Mouse (Mus musculus) duodenum, adult 2 months (tissue): ENCODE measurements around the gene Pcgf2. TPM values are rescaled to one million over a fixed set of nuclear protein-coding genes. Genes with fewer than 3 reads are reported as not detected.

Experiments used
- polyA plus RNA-seq: library from polyadenylated mRNA; depleted of rRNA; stranded (reverse); fragments of >200 nt; gene quantifications from 2 replicates; pipeline ENCODE4 v1.2.3, GENCODE M21; 2012; ENCODE audit warnings: low replicate concordance; rRNA removed

The Pcgf2 gene
- polyA plus RNA-seq: 65.1 and 93.8 TPM in 2 replicates

DNA sequence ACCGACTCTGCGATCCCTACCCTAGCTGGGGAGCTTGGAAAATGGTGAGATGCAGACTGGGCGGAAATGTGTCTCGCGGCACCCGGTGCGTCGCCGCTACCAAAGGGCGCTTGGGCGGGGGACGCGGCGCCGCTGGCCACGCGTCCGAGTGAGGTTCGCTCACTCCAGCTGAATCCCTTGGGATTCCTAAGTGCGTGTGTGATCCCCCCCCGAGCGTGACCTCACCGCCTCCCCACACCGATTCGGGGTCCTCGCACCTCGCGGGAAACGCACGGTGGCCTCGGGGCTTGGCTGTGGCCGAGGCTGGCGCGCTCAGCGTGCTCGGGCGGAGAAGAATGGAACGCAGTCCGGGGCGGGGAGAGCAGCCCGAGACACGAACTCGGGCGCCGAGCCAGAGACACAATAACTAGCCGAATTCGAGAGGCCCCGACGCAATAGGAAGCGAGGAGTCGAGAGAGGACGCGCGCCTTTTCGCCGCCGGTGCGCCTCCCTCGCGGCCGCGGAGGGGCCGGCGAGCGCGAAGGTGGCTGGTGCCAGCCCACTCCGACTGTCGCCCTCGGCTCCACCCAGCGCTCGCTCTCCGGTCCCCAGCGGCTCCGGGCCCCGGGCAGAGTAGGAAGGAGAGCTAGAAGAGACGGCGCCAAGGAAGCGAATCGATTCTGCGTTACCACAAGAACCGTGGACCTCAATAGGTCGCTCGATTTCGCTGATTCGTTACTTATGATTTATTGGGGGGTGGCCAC, at the start of gene Pcgf2:
Gene Pcgf2 (minus strand): TSS at position 495 of the 743 bp plus-strand sequence.

DNA sequence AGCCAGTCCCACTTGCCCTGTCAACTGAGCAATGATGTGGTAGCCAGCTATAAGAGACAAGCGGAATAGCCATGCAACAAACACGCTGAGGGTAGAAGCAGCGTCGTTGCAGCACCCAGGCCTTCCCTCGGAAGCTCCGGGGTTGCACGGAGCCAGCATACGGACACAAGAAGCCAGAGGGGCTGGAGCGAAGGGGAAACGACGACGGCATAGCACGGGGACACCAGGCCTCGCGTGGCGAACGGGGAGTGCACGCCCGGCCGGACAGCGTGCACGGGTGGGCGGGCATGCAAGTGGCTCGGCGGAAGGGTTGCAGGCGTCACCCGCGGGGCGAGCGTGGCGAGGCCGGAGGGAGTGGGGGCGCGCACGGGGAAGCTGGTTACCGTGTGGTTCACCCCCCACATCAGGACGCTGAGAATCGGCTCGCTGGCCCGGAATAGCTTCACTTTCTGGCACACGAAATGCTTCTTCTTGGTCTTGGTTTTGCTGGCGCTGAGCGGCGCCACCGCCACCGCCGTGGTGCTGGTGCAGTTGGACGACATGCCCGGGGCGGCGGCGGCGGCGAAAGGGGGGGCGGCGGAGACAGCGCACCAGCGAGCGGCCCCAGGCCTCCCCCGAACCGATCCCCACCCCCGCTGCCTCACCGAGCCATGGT, 43.9 kb upstream of the Pcgf2 start, which contains the start of gene Pip4k2b:
Gene Pip4k2b (minus strand): TSS at position 642 of the 655 bp plus-strand sequence.

DNA sequence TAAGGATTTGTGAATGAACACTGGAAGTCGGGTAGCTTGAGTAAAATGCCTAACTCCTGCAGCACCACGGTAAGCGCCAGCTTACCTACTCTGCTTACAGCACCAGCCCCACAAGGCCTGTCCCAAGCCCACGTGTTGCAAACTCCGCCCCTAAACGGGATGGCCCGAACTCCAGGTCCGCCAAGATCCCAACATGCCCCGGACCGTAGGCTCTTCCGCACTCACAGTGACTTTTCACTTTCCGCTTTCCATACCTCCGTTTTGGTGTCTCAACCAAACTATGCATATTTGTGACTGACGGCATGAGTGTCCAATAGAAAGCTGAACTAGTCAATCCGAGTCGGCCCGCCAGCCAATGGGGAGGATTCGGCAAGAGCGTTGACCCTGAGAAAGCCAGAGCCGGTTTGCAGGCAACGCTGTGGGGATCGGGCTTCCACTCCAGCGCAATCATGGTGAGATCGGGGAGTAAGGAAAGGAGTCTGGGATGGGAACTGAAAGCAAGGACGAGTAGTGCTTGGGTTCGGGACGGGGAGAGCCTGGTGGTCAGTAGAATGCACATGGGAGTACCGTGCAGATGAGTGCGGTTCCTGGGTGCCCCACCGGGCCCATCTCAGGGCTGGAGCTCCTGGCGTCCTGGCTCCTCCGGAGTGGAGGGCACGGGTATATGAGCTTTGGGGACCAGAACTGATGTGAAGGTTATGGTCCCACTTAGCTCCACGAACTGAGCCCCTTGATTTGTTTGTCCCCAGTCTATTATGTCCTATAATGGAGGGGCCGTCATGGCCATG, 2.9 kb upstream of the Pcgf2 start, which contains the start of gene Psmb3:
Gene Psmb3 (plus strand): TSS at position 361 of the 788 bp plus-strand sequence.

DNA sequence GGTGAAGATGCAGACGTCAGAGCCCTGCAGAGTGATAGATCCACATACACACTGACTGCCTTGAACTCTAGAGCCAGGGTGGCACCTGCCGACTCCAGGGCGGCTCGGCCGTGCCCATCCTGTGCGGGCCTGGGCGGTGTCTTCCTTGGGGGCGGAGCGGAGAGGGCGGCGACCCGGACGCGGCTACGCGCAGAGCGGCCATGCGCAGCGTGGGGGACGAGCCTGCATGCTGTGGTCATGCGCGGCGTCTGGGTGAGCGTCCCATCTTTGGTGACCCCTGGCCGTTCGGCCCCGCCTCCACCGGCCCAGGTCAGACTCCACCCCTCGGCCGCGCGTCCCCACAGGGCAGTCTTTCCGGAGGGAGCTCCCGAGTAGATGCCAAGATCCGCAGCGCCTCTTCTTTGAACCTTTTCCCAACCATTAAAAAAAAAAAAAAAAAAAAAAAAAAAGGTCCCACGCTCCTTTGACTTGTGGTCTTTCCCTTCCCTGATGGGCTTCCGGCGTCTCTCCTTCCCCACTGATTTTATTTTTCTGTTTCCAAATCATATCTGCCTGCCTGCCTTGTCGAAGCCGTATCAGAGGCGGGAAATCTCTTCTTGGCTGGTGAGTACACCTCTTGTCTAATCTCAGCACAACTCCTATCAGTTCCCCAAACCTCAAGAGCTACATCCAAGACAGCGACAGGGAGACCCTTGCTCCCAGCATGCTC, 14.5 kb downstream of the Pcgf2 start, which contains the start of gene Cisd3:
Gene Cisd3 (plus strand): TSS at position 214 of the 709 bp plus-strand sequence.

DNA sequence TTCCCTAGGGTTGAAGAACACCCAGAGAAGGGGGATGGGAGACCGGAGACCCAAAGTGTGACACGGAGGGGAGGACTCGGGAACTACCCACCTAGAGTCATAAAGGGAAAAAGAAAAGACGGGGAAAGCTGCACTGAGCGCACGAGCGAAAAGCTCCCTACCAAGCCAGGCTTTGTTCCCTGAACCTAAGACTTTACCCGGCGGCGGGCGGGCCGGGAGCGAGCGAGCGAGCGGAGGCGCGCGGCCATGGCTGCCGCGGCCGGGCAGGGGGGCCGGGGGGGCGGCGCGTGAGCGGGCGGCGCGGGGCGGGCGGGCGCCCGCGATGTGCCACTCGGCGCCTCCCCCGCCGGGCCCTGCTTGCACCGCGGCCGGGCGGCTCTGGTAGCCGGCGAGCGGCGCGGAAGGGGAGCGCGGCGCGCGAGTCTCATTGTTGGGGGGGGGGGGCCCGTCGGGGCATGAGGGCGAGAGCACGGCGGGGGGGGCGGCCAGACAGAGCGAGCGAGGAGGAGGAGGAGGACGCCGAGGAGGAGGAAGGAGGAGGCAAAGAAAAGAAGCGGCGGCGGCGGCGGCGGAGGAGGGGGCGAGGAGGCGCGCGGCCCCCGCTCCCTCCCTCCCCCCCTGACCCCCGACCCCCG, 37.3 kb downstream of the Pcgf2 start, which contains the start of gene Mllt6:
Gene Mllt6 (plus strand): TSS at position 522 of the 635 bp plus-strand sequence.

Other genes starting within 250 kb of the Pcgf2 start
- gene 4933428G20Rik, start 200.2 kb downstream of the Pcgf2 start, polyA plus RNA-seq: not detected in 2 replicates
- 0.27 and 0.47 TPM in 2 replicates for gene Srcin1, start 124.3 kb downstream of the Pcgf2 start, polyA plus RNA-seq
- gene Epop, start 70.8 kb downstream of the Pcgf2 start, polyA plus RNA-seq: 2.8 and 5.8 TPM in 2 replicates
- gene Mllt6, start 37.1 kb downstream of the Pcgf2 start, polyA plus RNA-seq: 30.5 and 37.1 TPM in 2 replicates
- 146 and 295 TPM in 2 replicates for gene Cisd3, start 14.7 kb downstream of the Pcgf2 start, polyA plus RNA-seq
- 201 and 322 TPM in 2 replicates for gene Psmb3, start 2.9 kb upstream of the Pcgf2 start, polyA plus RNA-seq
- 2.2 and 3.1 TPM in 2 replicates for gene Pip4k2b, start 44.2 kb upstream of the Pcgf2 start, polyA plus RNA-seq
- 1.7 and 2.5 TPM in 2 replicates for gene Cwc25, start 66.1 kb upstream of the Pcgf2 start, polyA plus RNA-seq
- not detected in 2 replicates for gene 1700001P01Rik, start 75.4 kb upstream of the Pcgf2 start, polyA plus RNA-seq
- gene Rpl23, start 81.9 kb upstream of the Pcgf2 start, polyA plus RNA-seq: 12.8 and 18.3 TPM in 2 replicates
- 227 and 325 TPM in 2 replicates for gene Lasp1, start 98.5 kb upstream of the Pcgf2 start, polyA plus RNA-seq
- gene B230217C12Rik, start 140.3 kb upstream of the Pcgf2 start, polyA plus RNA-seq: 0.51 and 0.75 TPM in 2 replicates
- gene Fbxo47, start 183.7 kb upstream of the Pcgf2 start, polyA plus RNA-seq: not detected in 2 replicates